Mouse (Mus musculus): ENCODE data around the gene Mmrn2. TPM values are rescaled to one million over a fixed set of nuclear protein-coding genes. Genes with fewer than 3 reads are reported as not detected.
"Not testable (repeated sequence)": the region's sequence is repeated elsewhere in the genome, so short reads cannot be mapped to it uniquely, and the experiment has no call there.

Mmrn2 gene
- polyA plus RNA-seq, 1 experiment from 2014 or later: 3.8 TPM

DNA sequence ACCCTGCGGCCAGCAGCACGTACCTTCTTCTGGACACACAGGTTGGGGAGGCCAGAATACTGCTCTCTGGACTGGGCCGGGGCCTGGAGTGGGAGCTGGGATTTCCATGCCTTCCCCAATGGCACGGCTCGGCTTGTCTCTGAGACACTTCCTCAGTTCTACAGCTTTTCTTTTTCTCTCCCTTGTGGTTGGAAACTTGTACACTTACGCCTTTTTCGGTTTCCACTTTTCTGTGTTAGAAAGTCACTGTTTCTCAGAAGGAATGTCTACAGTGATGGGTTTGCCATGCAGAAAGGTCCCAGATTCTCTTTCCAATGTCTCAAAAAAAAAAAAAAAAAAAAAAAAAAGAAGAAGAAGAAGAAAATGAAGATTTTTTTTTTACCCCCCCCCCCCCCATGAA, 28.2 kb downstream of the Mmrn2 start:
- H3K36me3 ChIP-seq (ENCODE audit: control insufficient read depth, insufficient read depth, low read length): peaks cover 15% of the 10 kb centered on the region
- WGBS: 96% methylated on average over 7 of the region's 7 CpGs

DNA sequence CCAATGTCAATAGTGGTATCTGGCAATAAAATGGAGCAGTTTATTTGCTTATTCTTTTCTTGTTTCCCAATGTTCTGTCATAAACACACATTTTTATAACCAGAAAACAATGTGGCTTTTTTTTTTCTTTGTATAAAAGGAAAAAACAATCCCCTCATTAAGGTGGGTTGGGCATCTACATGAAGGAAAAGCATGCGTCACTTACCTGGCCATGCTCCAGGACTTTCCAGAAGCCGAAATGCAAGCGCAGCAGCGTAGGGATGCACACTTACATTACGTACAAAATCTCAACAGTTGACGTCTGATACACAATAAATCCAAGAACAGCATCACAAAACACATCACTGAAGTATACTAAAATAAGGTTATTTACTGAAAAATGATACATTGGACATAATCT, 35.5 kb downstream of the Mmrn2 start:
- Histone ChIP-seq H3K9me3 (ENCODE audit: control insufficient read depth, low read length) (no peaks in the 10 kb centered on the region), H3K27ac (ENCODE audit: low read depth, low read length) (no peak overlapping the region), H3K4me3 (ENCODE audit: low read length) (no peak overlapping the region), H3K4me2 (ENCODE audit: low read length) (no peak overlapping the region), H3K9ac (ENCODE audit: low read depth, low read length) (no peak overlapping the region), H3K27me3 (replicated peaks; ENCODE audit: control insufficient read depth, insufficient read depth, low read length) (no peaks in the 10 kb centered on the region), H3K4me1 (ENCODE audit: control insufficient read depth, insufficient read depth, low read depth, low read length) (no peaks in the 10 kb centered on the region), H3K36me3 (ENCODE audit: control insufficient read depth, insufficient read depth, low read length) (peaks cover 20% of the 10 kb centered on the region)
- no peak for ATAC-seq
- WGBS: 96% methylated on average over 6 of the region's 6 CpGs

More for the DNA sequence above, 28.2 kb downstream of the Mmrn2 start:
- Histone ChIP-seq H3K4me3 (ENCODE audit: low read length) (no peak overlapping the region), H3K27me3 (replicated peaks; ENCODE audit: control insufficient read depth, insufficient read depth, low read length) (no peaks in the 10 kb centered on the region), H3K9ac (ENCODE audit: low read depth, low read length) (no peak overlapping the region), H3K9me3 (ENCODE audit: control insufficient read depth, low read length) (no peaks in the 10 kb centered on the region), H3K4me1 (ENCODE audit: control insufficient read depth, insufficient read depth, low read depth, low read length) (no peaks in the 10 kb centered on the region), H3K4me2 (ENCODE audit: low read length) (no peak overlapping the region), H3K27ac (ENCODE audit: low read depth, low read length) (no peak overlapping the region)
- ATAC-seq: no peak

DNA sequence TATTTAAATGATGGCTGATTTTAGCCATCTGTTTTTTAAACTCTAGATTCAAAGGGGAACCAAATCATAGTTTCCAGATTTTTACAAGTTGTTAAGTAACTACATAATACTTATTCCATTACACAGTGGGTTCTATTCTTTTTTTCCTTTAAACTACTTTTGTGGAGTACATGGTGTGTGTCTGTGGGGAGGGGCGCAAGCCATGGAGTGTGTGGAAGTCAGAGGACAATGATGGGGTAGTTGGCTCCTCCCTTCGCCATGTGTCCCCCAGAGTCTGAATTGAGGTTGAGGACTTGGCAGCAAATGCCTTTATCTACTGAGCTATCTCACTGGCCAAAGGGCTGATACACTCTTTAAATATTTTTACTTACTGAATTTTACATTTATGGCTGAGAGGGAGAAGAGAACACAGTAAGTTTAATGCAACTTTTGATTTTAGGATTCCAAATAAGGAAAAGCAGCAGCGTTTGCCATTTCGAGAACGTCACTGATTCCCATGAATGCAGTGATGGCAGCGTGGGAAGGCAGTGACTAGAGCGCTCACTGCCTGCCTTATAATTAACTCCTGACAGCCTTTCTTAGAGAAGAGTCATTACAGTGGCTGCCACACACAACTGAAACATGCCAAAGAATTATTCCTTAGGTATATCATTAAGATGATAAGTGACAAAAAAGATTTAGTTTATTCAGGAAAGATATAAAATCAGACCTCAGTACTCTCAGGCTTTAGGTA, 37.1 kb downstream of the Mmrn2 start:
- no peak for ATAC-seq
- WGBS: 86% methylated on average over 7 of the region's 7 CpGs
- H3K36me3 ChIP-seq (ENCODE audit: control insufficient read depth, insufficient read depth, low read length): peaks cover 21% of the 10 kb centered on the region
- no peaks in the 10 kb centered on the region for H3K27me3 ChIP-seq (replicated peaks; ENCODE audit: control insufficient read depth, insufficient read depth, low read length)
- no peak overlapping the region for H3K27ac ChIP-seq (ENCODE audit: low read depth, low read length)
- no peak overlapping the region for H3K4me3 ChIP-seq (ENCODE audit: low read length)
- H3K9me3 ChIP-seq (ENCODE audit: control insufficient read depth, low read length): no peaks in the 10 kb centered on the region
- no peak overlapping the region for H3K4me2 ChIP-seq (ENCODE audit: low read length)
- H3K9ac ChIP-seq (ENCODE audit: low read depth, low read length): no peak overlapping the region
- H3K4me1 ChIP-seq (ENCODE audit: control insufficient read depth, insufficient read depth, low read depth, low read length): no peaks in the 10 kb centered on the region

DNA sequence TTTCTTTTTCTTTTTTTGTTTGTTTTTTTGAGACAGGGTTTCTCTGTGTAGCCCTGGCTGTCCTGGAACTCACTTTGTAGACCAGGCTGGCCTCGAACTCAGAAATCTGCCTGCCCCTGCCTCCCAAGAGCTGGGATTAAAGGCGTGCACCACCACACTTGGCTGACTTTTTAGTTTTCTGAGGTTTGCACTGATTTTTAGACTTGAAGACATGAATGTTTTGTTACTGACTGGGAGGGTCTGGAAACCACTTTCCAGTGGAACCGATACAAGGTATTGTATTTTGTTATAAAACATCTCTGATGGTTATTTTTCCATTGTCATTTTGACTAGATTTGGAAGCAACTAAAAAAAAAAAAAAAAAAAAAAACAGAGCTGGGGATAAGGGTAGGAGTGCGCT, 41.7 kb downstream of the Mmrn2 start:
- H3K27me3 ChIP-seq (replicated peaks; ENCODE audit: control insufficient read depth, insufficient read depth, low read length); H3K4me2 ChIP-seq (ENCODE audit: low read length); H3K9ac ChIP-seq (ENCODE audit: low read depth, low read length); H3K4me1 ChIP-seq (ENCODE audit: control insufficient read depth, insufficient read depth, low read depth, low read length); ATAC-seq; H3K4me3 ChIP-seq (ENCODE audit: low read length); H3K27ac ChIP-seq (ENCODE audit: low read depth, low read length); H3K9me3 ChIP-seq (ENCODE audit: control insufficient read depth, low read length): not testable (repeated sequence)
- H3K36me3 ChIP-seq (ENCODE audit: control insufficient read depth, insufficient read depth, low read length): peaks cover 20% of the 10 kb centered on the region; the same call in 1 of the 2 replicates
- WGBS: 99% methylated on average over 4 of the region's 4 CpGs

DNA sequence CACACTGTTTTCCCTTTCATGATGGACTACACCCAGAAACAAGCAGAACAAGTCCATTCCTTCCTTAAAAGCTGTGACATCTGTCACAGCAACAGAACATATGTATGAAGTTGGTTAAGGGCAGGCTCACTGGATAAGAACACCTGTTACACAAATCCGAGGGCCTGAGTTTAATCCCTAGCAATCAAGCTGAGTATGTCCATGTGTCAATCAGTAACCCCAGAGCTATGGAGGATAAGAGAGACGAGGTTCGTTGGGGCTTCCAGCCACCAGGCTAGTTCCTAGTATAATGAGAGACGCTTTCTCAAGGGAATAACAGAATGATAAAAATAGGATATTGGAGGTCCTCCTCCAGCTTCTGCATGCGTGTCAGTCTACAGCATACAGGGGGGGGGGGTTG, 42.2 kb downstream of the Mmrn2 start:
- Histone ChIP-seq H3K4me1 (ENCODE audit: control insufficient read depth, insufficient read depth, low read depth, low read length) (no peaks in the 10 kb centered on the region), H3K9me3 (ENCODE audit: control insufficient read depth, low read length) (no peaks in the 10 kb centered on the region), H3K4me3 (ENCODE audit: low read length) (no peak overlapping the region), H3K27me3 (replicated peaks; ENCODE audit: control insufficient read depth, insufficient read depth, low read length) (no peaks in the 10 kb centered on the region), H3K9ac (ENCODE audit: low read depth, low read length) (no peak overlapping the region), H3K36me3 (ENCODE audit: control insufficient read depth, insufficient read depth, low read length) (peaks cover 21% of the 10 kb centered on the region), H3K27ac (ENCODE audit: low read depth, low read length) (no peak overlapping the region), H3K4me2 (ENCODE audit: low read length) (no peak overlapping the region)
- WGBS: 85% methylated on average over 5 of the region's 5 CpGs
- ATAC-seq: no peak

DNA sequence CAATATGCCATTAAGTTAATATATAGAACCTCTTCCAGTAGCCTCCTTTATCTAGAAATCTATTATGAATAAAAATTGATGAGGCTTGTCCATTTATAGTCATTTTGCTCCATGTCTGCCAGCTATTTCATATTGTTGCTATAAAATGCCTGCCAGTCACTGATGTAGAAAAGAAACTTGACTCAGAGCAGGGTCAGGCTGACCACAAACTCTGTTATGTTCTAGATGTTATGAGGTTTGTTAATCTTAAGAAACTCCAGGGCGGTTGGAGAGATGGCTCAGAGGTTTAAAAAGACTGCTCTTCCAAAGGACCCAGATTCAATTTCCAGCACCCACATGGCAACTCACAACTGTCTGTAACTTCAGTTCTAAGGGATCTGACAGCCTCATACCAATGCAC, 45.8 kb downstream of the Mmrn2 start:
- H3K9me3 ChIP-seq (ENCODE audit: control insufficient read depth, low read length): no peaks in the 10 kb centered on the region
- no peak overlapping the region for H3K27ac ChIP-seq (ENCODE audit: low read depth, low read length)
- WGBS: 97% methylated on average over 1 of the region's 1 CpGs
- no peaks in the 10 kb centered on the region for H3K4me1 ChIP-seq (ENCODE audit: control insufficient read depth, insufficient read depth, low read depth, low read length)
- ATAC-seq: no peak
- peaks cover 7% of the 10 kb centered on the region for H3K36me3 ChIP-seq (ENCODE audit: control insufficient read depth, insufficient read depth, low read length)
- no peak overlapping the region for H3K9ac ChIP-seq (ENCODE audit: low read depth, low read length)
- no peaks in the 10 kb centered on the region for H3K27me3 ChIP-seq (replicated peaks; ENCODE audit: control insufficient read depth, insufficient read depth, low read length)
- no peak overlapping the region for H3K4me2 ChIP-seq (ENCODE audit: low read length)
- H3K4me3 ChIP-seq (ENCODE audit: low read length): no peak overlapping the region

DNA sequence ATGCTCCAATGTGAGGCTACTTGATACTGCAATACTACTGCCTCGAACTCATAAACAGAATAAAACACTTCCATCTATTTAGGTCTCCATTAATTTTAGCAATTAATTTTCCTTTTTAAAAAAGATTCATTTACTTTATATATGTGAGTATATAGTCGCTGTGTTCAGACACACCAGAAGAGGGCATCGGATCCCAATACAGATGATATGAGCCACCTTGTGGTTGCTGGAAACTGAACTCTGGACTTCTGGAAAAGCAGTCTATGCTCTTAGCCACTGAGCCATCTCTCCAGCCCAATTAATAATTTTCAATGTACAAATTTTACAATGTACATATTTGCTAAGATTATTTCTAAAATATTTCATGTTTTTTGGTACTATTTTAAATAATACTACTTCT, 53.0 kb downstream of the Mmrn2 start:
- 96% methylated on average over 3 of the region's 3 CpGs for WGBS
- no peaks in the 10 kb centered on the region for H3K27me3 ChIP-seq (replicated peaks; ENCODE audit: control insufficient read depth, insufficient read depth, low read length)
- H3K4me2 ChIP-seq (ENCODE audit: low read length): no peak overlapping the region
- no peak overlapping the region for H3K27ac ChIP-seq (ENCODE audit: low read depth, low read length)
- H3K4me1 ChIP-seq (ENCODE audit: control insufficient read depth, insufficient read depth, low read depth, low read length): no peaks in the 10 kb centered on the region
- peaks cover 13% of the 10 kb centered on the region for H3K36me3 ChIP-seq (ENCODE audit: control insufficient read depth, insufficient read depth, low read length)
- ATAC-seq: no peak
- no peak overlapping the region for H3K9ac ChIP-seq (ENCODE audit: low read depth, low read length)
- H3K9me3 ChIP-seq (ENCODE audit: control insufficient read depth, low read length): no peaks in the 10 kb centered on the region
- H3K4me3 ChIP-seq (ENCODE audit: low read length): no peak overlapping the region

DNA sequence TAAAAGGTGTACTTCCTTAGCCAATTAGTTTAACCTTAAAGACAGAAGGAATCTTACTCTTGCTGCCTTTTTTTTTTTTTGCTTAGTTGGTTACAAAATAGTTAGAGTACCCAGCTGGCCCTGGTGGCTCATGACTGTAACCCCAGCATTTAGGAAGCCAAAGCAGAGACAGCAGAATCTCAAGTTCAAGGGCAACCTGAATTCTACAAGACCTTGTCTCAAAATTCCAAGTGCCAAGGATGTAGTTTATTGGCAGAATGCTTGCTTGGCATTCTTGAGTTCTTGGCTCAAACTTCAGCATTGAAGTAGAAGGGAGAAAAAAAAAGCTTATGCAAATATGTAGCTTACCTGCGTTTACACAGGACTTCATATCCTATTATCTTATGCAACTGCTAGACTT, 53.8 kb downstream of the Mmrn2 start:
- no peaks in the 10 kb centered on the region for H3K4me1 ChIP-seq (ENCODE audit: control insufficient read depth, insufficient read depth, low read depth, low read length)
- H3K4me2 ChIP-seq (ENCODE audit: low read length): no peak overlapping the region
- no peak for ATAC-seq
- no peak overlapping the region for H3K27ac ChIP-seq (ENCODE audit: low read depth, low read length)
- no peaks in the 10 kb centered on the region for H3K27me3 ChIP-seq (replicated peaks; ENCODE audit: control insufficient read depth, insufficient read depth, low read length)
- H3K9me3 ChIP-seq (ENCODE audit: control insufficient read depth, low read length): no peaks in the 10 kb centered on the region
- H3K9ac ChIP-seq (ENCODE audit: low read depth, low read length): no peak overlapping the region
- peaks cover 13% of the 10 kb centered on the region for H3K36me3 ChIP-seq (ENCODE audit: control insufficient read depth, insufficient read depth, low read length)
- WGBS: 89% methylated on average over 1 of the region's 1 CpGs
- H3K4me3 ChIP-seq (ENCODE audit: low read length): no peak overlapping the region

DNA sequence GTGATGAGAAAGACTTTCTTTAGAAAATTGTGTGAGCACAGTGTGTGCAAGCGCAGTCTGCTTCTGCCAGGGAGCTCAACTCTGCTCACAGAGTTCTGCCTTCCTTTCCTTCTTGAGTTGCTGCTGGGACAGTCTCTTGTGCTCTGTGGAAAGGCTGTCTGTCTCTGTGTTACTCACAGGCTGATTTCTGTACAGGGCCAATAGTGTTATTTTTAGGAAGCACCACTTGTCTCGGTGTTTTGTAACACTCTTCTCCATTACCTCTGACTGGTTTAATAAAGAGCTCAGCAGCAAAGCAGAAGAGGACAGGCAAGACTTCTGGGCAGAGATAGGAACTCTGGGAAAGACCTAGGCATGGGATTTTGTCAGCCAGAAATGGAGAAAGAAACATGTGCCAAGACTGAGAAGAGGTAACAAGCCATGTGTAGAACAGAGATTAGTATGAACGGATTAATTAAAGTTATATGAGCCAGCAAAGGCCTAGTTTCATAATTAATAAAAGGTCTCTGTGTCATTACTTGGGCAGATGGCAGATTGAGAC, 65.3 kb downstream of the Mmrn2 start:
- 93% methylated on average over 3 of the region's 3 CpGs for WGBS
- ATAC-seq: no peak

More for the DNA sequence above, 65.3 kb downstream of the Mmrn2 start:
- H3K4me2 ChIP-seq (ENCODE audit: low read length): no peak overlapping the region
- no peak overlapping the region for H3K9ac ChIP-seq (ENCODE audit: low read depth, low read length)
- no peaks in the 10 kb centered on the region for H3K27me3 ChIP-seq (replicated peaks; ENCODE audit: control insufficient read depth, insufficient read depth, low read length)
- H3K4me3 ChIP-seq (ENCODE audit: low read length): no peak overlapping the region
- no peaks in the 10 kb centered on the region for H3K4me1 ChIP-seq (ENCODE audit: control insufficient read depth, insufficient read depth, low read depth, low read length)
- no peaks in the 10 kb centered on the region for H3K36me3 ChIP-seq (ENCODE audit: control insufficient read depth, insufficient read depth, low read length)
- H3K9me3 ChIP-seq (ENCODE audit: control insufficient read depth, low read length): no peaks in the 10 kb centered on the region
- no peak overlapping the region for H3K27ac ChIP-seq (ENCODE audit: low read depth, low read length)

All from hindbrain, embryonic 16.5 days (tissue).